27 mouse cellular contexts compared by ENCODE assay signal in genomic region chr10:29216957-29217356, GRCm38 (mm10). TPM values are rescaled to one million over a fixed set of nuclear protein-coding genes. Genes with fewer than 3 reads are reported as not detected.
DNase-seq lines count a peak whose midpoint lies in the region; ATAC-seq and TF ChIP-seq lines count a peak whose summit lies in the region.
"Had no signal": no experiment of that assay in that cellular context is flagged by ENCODE, and none has a peak within 500 bp of the region (broad histone marks: within the 10 kb centered on the region; RNA-seq: fewer than 3 reads in every experiment).

No protein-coding gene starts in this region.

- no peak overlapping the region for H3K9ac ChIP-seq in forebrain, embryonic 11.5 days (ENCODE audit: low read length)
- H3K9ac ChIP-seq in forebrain, embryonic 15.5 days (replicated peaks), result no peak overlapping the region
- H3K9ac ChIP-seq in forebrain, embryonic 16.5 days (replicated peaks; ENCODE audit: low read depth, low read length), result no peak overlapping the region
- no peak overlapping the region for H3K9ac ChIP-seq in forebrain, embryonic 12.5 days
- H3K9ac ChIP-seq in midbrain, embryonic 12.5 days (replicated peaks), result no peak overlapping the region
- H3K9ac ChIP-seq in midbrain, postnatal 0 days (replicated peaks; ENCODE audit: low read length, poor library complexity, severe bottlenecking), result no peak overlapping the region
- H3K9ac ChIP-seq in midbrain, embryonic 14.5 days (replicated peaks; ENCODE audit: low read length), result no peak overlapping the region
- H3K9ac ChIP-seq: hindbrain, embryonic 12.5 days; hindbrain, embryonic 15.5 days had no signal

- H3K4me3 ChIP-seq in forebrain, embryonic 11.5 days (ENCODE audit: low read depth, low read length), result no peak overlapping the region
- H3K4me3 ChIP-seq in forebrain, embryonic 15.5 days, result no peak overlapping the region
- no peak overlapping the region for H3K4me3 ChIP-seq in forebrain, embryonic 16.5 days (replicated peaks; ENCODE audit: low read length)
- no peak overlapping the region for H3K4me3 ChIP-seq in forebrain, embryonic 12.5 days (replicated peaks)
- no peak overlapping the region for H3K4me3 ChIP-seq in midbrain, embryonic 12.5 days
- no peak overlapping the region for H3K4me3 ChIP-seq in midbrain, postnatal 0 days (ENCODE audit: low read depth, low read length)
- no peak overlapping the region for H3K4me3 ChIP-seq in midbrain, embryonic 14.5 days (replicated peaks; ENCODE audit: low read depth, low read length)
- H3K4me3 ChIP-seq: hindbrain, embryonic 12.5 days; hindbrain, embryonic 15.5 days had no signal

- H3K27ac ChIP-seq in forebrain, embryonic 11.5 days (ENCODE audit: low read depth, low read length), result no peak overlapping the region
- H3K27ac ChIP-seq in forebrain, embryonic 15.5 days (replicated peaks), result no peak overlapping the region
- H3K27ac ChIP-seq in forebrain, embryonic 16.5 days (ENCODE audit: low read length), result no peak overlapping the region
- no peak overlapping the region for H3K27ac ChIP-seq in forebrain, embryonic 12.5 days
- no peak overlapping the region for H3K27ac ChIP-seq in midbrain, embryonic 12.5 days (replicated peaks)
- no peak overlapping the region for H3K27ac ChIP-seq in midbrain, postnatal 0 days (ENCODE audit: low read depth, low read length)
- H3K27ac ChIP-seq in midbrain, embryonic 14.5 days (replicated peaks; ENCODE audit: low read depth, low read length), result no peak overlapping the region
- H3K27ac ChIP-seq: hindbrain, embryonic 12.5 days; hindbrain, embryonic 15.5 days had no signal

- 0 out of 2 replicates have a peak, but pooled peaks have one; percentile 14 for ATAC-seq in forebrain, embryonic 11.5 days (replicated peaks; ENCODE audit: low FRiP score)
- no peak; the same call in 1 of the 2 replicates for ATAC-seq in forebrain, embryonic 15.5 days (replicated peaks)
- 0 out of 2 replicates have a peak, but pooled peaks have one; percentile 26 for ATAC-seq in forebrain, embryonic 16.5 days
- no peak for ATAC-seq in forebrain, embryonic 12.5 days (ENCODE audit: low FRiP score)
- ATAC-seq in midbrain, embryonic 12.5 days (ENCODE audit: low FRiP score, low read depth), result 0 out of 2 replicates have a peak, but pooled peaks have one; percentile 25
- ATAC-seq in midbrain, postnatal 0 days (ENCODE audit: low FRiP score), result no peak
- ATAC-seq in midbrain, embryonic 14.5 days (ENCODE audit: low FRiP score, low TSS enrichment), result peak; percentile 51; the same call in 1 of the 2 replicates
- ATAC-seq: activated CD4-positive, CD25-positive, alpha-beta regulatory T cell, adult 4 months had no signal

- no peaks in the 10 kb centered on the region for H3K36me3 ChIP-seq in forebrain, embryonic 11.5 days (ENCODE audit: control insufficient read depth, insufficient read depth, low read length)
- H3K36me3 ChIP-seq in forebrain, embryonic 15.5 days, result peaks cover 11% of the 10 kb centered on the region; the same call in 1 of the 2 replicates
- peaks cover 7% of the 10 kb centered on the region for H3K36me3 ChIP-seq in forebrain, embryonic 16.5 days (ENCODE audit: control insufficient read depth, insufficient read depth)
- peaks cover 3% of the 10 kb centered on the region for H3K36me3 ChIP-seq in forebrain, embryonic 12.5 days (replicated peaks)
- H3K36me3 ChIP-seq in midbrain, embryonic 12.5 days, result peaks cover 5% of the 10 kb centered on the region
- H3K36me3 ChIP-seq in midbrain, postnatal 0 days (ENCODE audit: insufficient read depth, low read length), result peaks cover 1% of the 10 kb centered on the region; the same call in 1 of the 2 replicates
- H3K36me3 ChIP-seq in midbrain, embryonic 14.5 days (ENCODE audit: control insufficient read depth, insufficient read depth, low read length), result peaks cover 15% of the 10 kb centered on the region

- H3K27me3 ChIP-seq in forebrain, embryonic 11.5 days (ENCODE audit: control insufficient read depth, insufficient read depth, low read length), result no peaks in the 10 kb centered on the region
- H3K27me3 ChIP-seq in forebrain, embryonic 15.5 days, result no peaks in the 10 kb centered on the region
- H3K27me3 ChIP-seq in forebrain, embryonic 16.5 days (replicated peaks; ENCODE audit: control insufficient read depth, insufficient read depth, low read length), result no peaks in the 10 kb centered on the region
- H3K27me3 ChIP-seq in forebrain, embryonic 12.5 days, result no peaks in the 10 kb centered on the region
- H3K27me3 ChIP-seq in midbrain, embryonic 12.5 days, result no peaks in the 10 kb centered on the region
- H3K27me3 ChIP-seq in midbrain, postnatal 0 days (ENCODE audit: insufficient read depth, low read length), result no peaks in the 10 kb centered on the region
- no peaks in the 10 kb centered on the region for H3K27me3 ChIP-seq in midbrain, embryonic 14.5 days (ENCODE audit: control insufficient read depth, insufficient read depth, low read length)
- H3K27me3 ChIP-seq: hindbrain, embryonic 12.5 days; hindbrain, embryonic 15.5 days had no signal

- H3K9me3 ChIP-seq in forebrain, embryonic 11.5 days (ENCODE audit: control insufficient read depth, low read length), result no peaks in the 10 kb centered on the region
- H3K9me3 ChIP-seq in forebrain, embryonic 15.5 days, result no peaks in the 10 kb centered on the region
- no peaks in the 10 kb centered on the region for H3K9me3 ChIP-seq in forebrain, embryonic 16.5 days (ENCODE audit: control insufficient read depth, low read length)
- H3K9me3 ChIP-seq in forebrain, embryonic 12.5 days, result no peaks in the 10 kb centered on the region
- H3K9me3 ChIP-seq in midbrain, embryonic 12.5 days, result no peaks in the 10 kb centered on the region
- H3K9me3 ChIP-seq in midbrain, postnatal 0 days (ENCODE audit: low read length), result no peaks in the 10 kb centered on the region
- no peaks in the 10 kb centered on the region for H3K9me3 ChIP-seq in midbrain, embryonic 14.5 days (ENCODE audit: control insufficient read depth, low read length)
- H3K9me3 ChIP-seq: hindbrain, embryonic 12.5 days; hindbrain, embryonic 15.5 days had no signal

- TF ChIP-seq CTCF in midbrain, postnatal 0 days (IDR thresholded peaks at IDR 0.05), result no peak

- no peak for DNase-seq in forebrain, embryonic 11.5 days (ENCODE audit: low spot score)
- DNase-seq in midbrain, postnatal 0 days (ENCODE audit: low spot score), result no peak
- DNase-seq in midbrain, embryonic 14.5 days, result no peak
- no peak for DNase-seq in ovary, postnatal 36 days (ENCODE audit: low spot score)
- DNase-seq: adrenal gland, adult 8-10 months; adrenal gland, postnatal 25 days; cerebellum, adult 18-20 months; cerebellum, adult 9-10 months; cerebellum, postnatal 14 days; gastrocnemius, postnatal 10 days; gastrocnemius, postnatal 36 days; heart, adult 11 months had no signal

- H3K4me2 ChIP-seq in forebrain, embryonic 11.5 days (ENCODE audit: low read depth, low read length, severe bottlenecking), result no peak overlapping the region
- no peak overlapping the region for H3K4me2 ChIP-seq in forebrain, embryonic 15.5 days (replicated peaks)
- no peak overlapping the region for H3K4me2 ChIP-seq in forebrain, embryonic 16.5 days (ENCODE audit: low read length)
- no peak overlapping the region for H3K4me2 ChIP-seq in forebrain, embryonic 12.5 days
- H3K4me2 ChIP-seq in midbrain, embryonic 12.5 days (replicated peaks), result no peak overlapping the region
- H3K4me2 ChIP-seq in midbrain, postnatal 0 days (ENCODE audit: low read depth, low read length, poor library complexity, severe bottlenecking), result no peak overlapping the region
- no peak overlapping the region for H3K4me2 ChIP-seq in midbrain, embryonic 14.5 days (ENCODE audit: low read length)
- H3K4me2 ChIP-seq: heart, embryonic 11.5 days; hindbrain, embryonic 12.5 days; hindbrain, embryonic 15.5 days had no signal

- peaks cover 4% of the 10 kb centered on the region; the same call in 1 of the 2 replicates for H3K4me1 ChIP-seq in forebrain, embryonic 11.5 days (replicated peaks; ENCODE audit: control insufficient read depth, insufficient read depth, low read length)
- peaks cover 18% of the 10 kb centered on the region for H3K4me1 ChIP-seq in forebrain, embryonic 15.5 days
- peaks cover 16% of the 10 kb centered on the region for H3K4me1 ChIP-seq in forebrain, embryonic 16.5 days (replicated peaks; ENCODE audit: control insufficient read depth, insufficient read depth, low read length)
- peaks cover 18% of the 10 kb centered on the region; the same call in 1 of the 2 replicates for H3K4me1 ChIP-seq in forebrain, embryonic 12.5 days
- H3K4me1 ChIP-seq in midbrain, embryonic 12.5 days, result peaks cover 15% of the 10 kb centered on the region
- no peaks in the 10 kb centered on the region for H3K4me1 ChIP-seq in midbrain, postnatal 0 days (ENCODE audit: insufficient read depth, low read length)
- H3K4me1 ChIP-seq in midbrain, embryonic 14.5 days (ENCODE audit: control insufficient read depth, insufficient read depth, low read length), result no peaks in the 10 kb centered on the region
- H3K4me1 ChIP-seq: hindbrain, embryonic 12.5 days; hindbrain, embryonic 15.5 days had no signal

- 98% methylated on average over 1 of the region's 1 CpGs for WGBS in forebrain, embryonic 11.5 days
- 98% methylated on average over 1 of the region's 1 CpGs for WGBS in forebrain, embryonic 15.5 days
- 94% methylated on average over 1 of the region's 1 CpGs for WGBS in forebrain, embryonic 16.5 days
- 98% methylated on average over 1 of the region's 1 CpGs for WGBS in forebrain, embryonic 12.5 days
- 92% methylated on average over 1 of the region's 1 CpGs for WGBS in midbrain, embryonic 12.5 days
- 98% methylated on average over 1 of the region's 1 CpGs for WGBS in midbrain, postnatal 0 days
- 95% methylated on average over 1 of the region's 1 CpGs for WGBS in midbrain, embryonic 14.5 days

RNA-seq across cellular contexts. Expression of gene 9330159F19Rik, which starts 5.6 kb away (rescaled TPM):
- polyA plus RNA-seq in forebrain, embryonic 11.5 days (2014; fragmentation: Nextera tagmentation; extraction: Ambion mirVana), result 6.8 and 9.1 TPM in 2 replicates
- polyA plus RNA-seq in forebrain, embryonic 15.5 days (2015; fragmentation: Nextera tagmentation; extraction: Ambion mirVana), result 39.5 and 40.0 TPM in 2 replicates
- 48.2 and 48.7 TPM in 2 replicates for polyA plus RNA-seq in forebrain, embryonic 16.5 days (2015; fragmentation: Nextera tagmentation; extraction: Ambion mirVana)
- polyA plus RNA-seq in forebrain, embryonic 12.5 days (2016; fragmentation: Nextera tagmentation; extraction: Ambion mirVana), result 14.8 and 15.4 TPM in 2 replicates
- polyA plus RNA-seq in midbrain, embryonic 12.5 days (2016; fragmentation: Nextera tagmentation; extraction: Ambion mirVana), result 12.6 and 14.7 TPM in 2 replicates
- 74.9 and 87.2 TPM in 2 replicates for total RNA-seq in midbrain, postnatal 0 days (2014; rRNA removed)
- 17.9 and 21.3 TPM in 2 replicates for polyA plus RNA-seq in midbrain, postnatal 0 days (2015; fragmentation: Nextera tagmentation; extraction: Ambion mirVana)
- 35.4 and 40.8 TPM in 2 replicates for polyA plus RNA-seq in midbrain, embryonic 14.5 days (2014; fragmentation: Nextera tagmentation; extraction: Ambion mirVana)
- total RNA-seq: hematopoietic stem cell, adult 5-6 weeks had no signal
- polyA plus RNA-seq: heart, postnatal 0 days had no signal

RNA-seq across cellular contexts. Expression of gene Gm49353, which starts 18.2 kb away (rescaled TPM):
- polyA plus RNA-seq in forebrain, embryonic 11.5 days (2014; fragmentation: Nextera tagmentation; extraction: Ambion mirVana), result 4.5 and 5.3 TPM in 2 replicates
- 20.1 and 22.3 TPM in 2 replicates for polyA plus RNA-seq in forebrain, embryonic 15.5 days (2015; fragmentation: Nextera tagmentation; extraction: Ambion mirVana)
- 16.3 and 18.5 TPM in 2 replicates for polyA plus RNA-seq in forebrain, embryonic 16.5 days (2015; fragmentation: Nextera tagmentation; extraction: Ambion mirVana)
- 7.6 and 8.5 TPM in 2 replicates for polyA plus RNA-seq in forebrain, embryonic 12.5 days (2016; fragmentation: Nextera tagmentation; extraction: Ambion mirVana)
- polyA plus RNA-seq in midbrain, embryonic 12.5 days (2016; fragmentation: Nextera tagmentation; extraction: Ambion mirVana), result 5.2 and 7.4 TPM in 2 replicates
- 14.9 and 20.6 TPM in 2 replicates for total RNA-seq in midbrain, postnatal 0 days (2014; rRNA removed)
- 11.7 and 15.0 TPM in 2 replicates for polyA plus RNA-seq in midbrain, postnatal 0 days (2015; fragmentation: Nextera tagmentation; extraction: Ambion mirVana)
- polyA plus RNA-seq in midbrain, embryonic 14.5 days (2014; fragmentation: Nextera tagmentation; extraction: Ambion mirVana), result 12.0 and 14.2 TPM in 2 replicates
- total RNA-seq: adrenal gland, postnatal 25 days; gastrocnemius, postnatal 36 days; heart, adult 8-10 months; heart, postnatal 25 days; hematopoietic stem cell, adult 5-6 weeks had no signal
- polyA plus RNA-seq: activated CD4-positive, CD25-positive, alpha-beta regulatory T cell, adult 4 months; embryonic facial prominence, embryonic 11.5 days; heart, embryonic 11.5 days; heart, embryonic 14.5 days; heart, postnatal 0 days; intestine, embryonic 14.5 days had no signal

Comparison
In these comparisons a context has a peak if more than half of its experiments do, and no peak if none do; other contexts are left out.
1. ATAC-seq: peak in forebrain, embryonic 11.5 days (single experiment), forebrain, embryonic 16.5 days (single experiment), midbrain, embryonic 12.5 days (single experiment) and midbrain, embryonic 14.5 days (single experiment); none in forebrain, embryonic 15.5 days (single experiment), forebrain, embryonic 12.5 days (single experiment) and midbrain, postnatal 0 days (single experiment).